Mouse (Mus musculus) erythroblast, adult 5-6 weeks (primary cell): ENCODE data around the gene Hace1. TPM values are rescaled to one million over a fixed set of nuclear protein-coding genes. Genes with fewer than 3 reads are reported as not detected.

ENCODE experiments used
- ATAC-seq: replicated peaks from 2 replicates; pipeline ENCODE4 v1.8.0; 2016; ENCODE audit warnings: moderate number of reproducible peaks, mild to moderate bottlenecking, moderate TSS enrichment, inconsistent platforms; ENCODE audit not compliant: poor library complexity, low FRiP score, severe bottlenecking
- total RNA-seq, 2 experiments: library from RNA; stranded (forward) in 1 of 2; stranded (reverse) in 1 of 2; fragments of 150-400 nt in 1 of 2; fragments of 200-764, 138-1000 nt in 1 of 2; gene quantifications; 2 replicates each; pipeline versions ENCODE4 v1.2.3 to v1.2.4; 2015 to 2017; ENCODE audit warnings: low replicate concordance in 2 of 2

Hace1 gene
- total RNA-seq, 2 experiments from 2014 or later: 109 to 158 TPM

GRCm38 (mm10) chr10:45694931-45695330 lies 117.3 kb downstream of the Hace1 start:
- no peak for ATAC-seq

GRCm38 (mm10) chr10:45695522-45695921 lies 117.9 kb downstream of the Hace1 start:
- no peak for ATAC-seq

GRCm38 (mm10) chr10:45698930-45699329 lies 121.3 kb downstream of the Hace1 start:
- no peak for ATAC-seq

DNA sequence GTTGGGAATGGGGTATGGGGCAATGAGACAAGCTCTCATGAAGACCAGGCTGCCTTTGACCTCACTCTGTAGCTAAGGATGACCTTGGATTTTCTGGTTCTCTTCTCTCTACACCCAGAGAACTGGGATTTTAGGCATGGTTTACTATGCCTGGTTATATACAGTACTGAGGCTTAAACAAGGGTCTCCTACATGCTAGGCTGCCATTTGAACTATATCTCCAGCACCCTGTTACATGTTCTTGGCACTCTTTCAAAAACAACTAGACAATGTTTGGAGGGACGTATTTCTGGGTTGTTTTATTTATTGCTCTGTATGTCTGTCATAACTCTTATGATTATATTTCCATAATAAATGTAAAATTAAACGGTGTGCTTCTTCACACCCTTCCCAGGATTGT lies 129.2 kb downstream of the Hace1 start:
- no peak for ATAC-seq

GRCm38 (mm10) chr10:45710848-45711247 lies 133.2 kb downstream of the Hace1 start:
- no peak for ATAC-seq

DNA sequence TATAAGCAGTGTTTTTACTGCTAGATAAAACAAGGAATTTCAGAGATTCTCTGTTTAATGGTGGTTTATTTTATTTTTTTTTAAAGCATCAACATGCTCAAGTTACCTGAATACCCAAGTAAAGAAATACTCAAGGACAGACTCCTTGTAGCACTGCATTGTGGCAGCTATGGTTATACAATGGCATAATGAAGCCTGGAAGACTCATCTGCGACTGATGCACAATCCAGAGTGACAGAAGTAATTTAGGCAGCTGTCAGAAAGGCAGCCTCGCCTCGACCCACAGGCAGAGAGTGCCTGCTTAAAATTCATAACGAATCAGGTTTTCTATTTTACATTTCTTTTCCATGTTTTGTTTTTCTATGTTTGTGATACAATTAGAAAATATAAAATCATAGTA lies 133.7 kb downstream of the Hace1 start:
- ATAC-seq: no peak

Other genes with a start within 250 kb of the Hace1 start
- gene Bves, start 242.1 kb upstream of the Hace1 start, total RNA-seq (2015; ENCODE audit: low replicate concordance): not detected in 2 replicates
- not detected in 2 replicates for gene Bves, start 242.1 kb upstream of the Hace1 start, total RNA-seq (2017; ENCODE audit: low replicate concordance)
- gene Lin28b, start 91.4 kb upstream of the Hace1 start, total RNA-seq (2015; ENCODE audit: low replicate concordance): not detected in 2 replicates
- gene Lin28b, start 91.4 kb upstream of the Hace1 start, total RNA-seq (2017; ENCODE audit: low replicate concordance): not detected in 2 replicates